Mouse (Mus musculus): ENCODE measurements around the gene Med13l. TPM values are rescaled to one million over a fixed set of nuclear protein-coding genes. Genes with fewer than 3 reads are reported as not detected.
A peak's percentile ranks its signal among the peaks of the same experiment; 100 is the strongest.

Gene Med13l
- total and polyA plus RNA-seq, 2 experiments: 4.2 to 5.0 TPM

GRCm38 (mm10) chr5:118655428-118655827, 94.9 kb downstream of the Med13l start:
- DNase-seq (ENCODE audit: extremely low read depth, low read depth, low spot score): no peak
- no peak overlapping the region for H3K27ac ChIP-seq (replicated peaks; ENCODE audit: insufficient read depth, low read depth, low read length)
- H3K79me2 ChIP-seq (ENCODE audit: control insufficient read depth, insufficient read depth, low read length): peaks cover 54% of the 10 kb centered on the region
- H3K9ac ChIP-seq (ENCODE audit: low read depth, low read length): no peak overlapping the region
- TF ChIP-seq POLR2A (IDR thresholded peaks at IDR 0.05; ENCODE audit: extremely low read depth, insufficient read depth, low read length) (no peak), CTCF (IDR thresholded peaks at IDR 0.05; ENCODE audit: low read depth, low read length) (no peak)
- H3K27me3 ChIP-seq (ENCODE audit: control insufficient read depth, insufficient read depth, low read length): no peaks in the 10 kb centered on the region
- H3K4me1 ChIP-seq (ENCODE audit: control insufficient read depth, insufficient read depth, low read length): peaks cover 7% of the 10 kb centered on the region; the same call in 1 of the 2 replicates
- WGBS: 74% methylated on average over 7 of the region's 7 CpGs
- no peak overlapping the region for H3K4me3 ChIP-seq (ENCODE audit: insufficient read depth, low read depth, low read length)
- no peaks in the 10 kb centered on the region for H3K36me3 ChIP-seq (ENCODE audit: control insufficient read depth, insufficient read depth, low read length)

GRCm38 (mm10) chr5:118655966-118656365, 95.5 kb downstream of the Med13l start:
- DNase-seq (ENCODE audit: extremely low read depth, low read depth, low spot score): no peak
- Histone ChIP-seq H3K79me2 (ENCODE audit: control insufficient read depth, insufficient read depth, low read length) (peaks cover 49% of the 10 kb centered on the region), H3K36me3 (ENCODE audit: control insufficient read depth, insufficient read depth, low read length) (no peaks in the 10 kb centered on the region), H3K27ac (replicated peaks; ENCODE audit: insufficient read depth, low read depth, low read length) (no peak overlapping the region), H3K4me3 (ENCODE audit: insufficient read depth, low read depth, low read length) (no peak overlapping the region), H3K27me3 (ENCODE audit: control insufficient read depth, insufficient read depth, low read length) (no peaks in the 10 kb centered on the region), H3K9ac (ENCODE audit: low read depth, low read length) (no peak overlapping the region), H3K4me1 (ENCODE audit: control insufficient read depth, insufficient read depth, low read length) (0 out of 2 replicates have a peak, but pooled peaks cover 5% of the 10 kb centered on the region)
- no peak for TF ChIP-seq CTCF (IDR thresholded peaks at IDR 0.05; ENCODE audit: low read depth, low read length)
- no peak for TF ChIP-seq POLR2A (IDR thresholded peaks at IDR 0.05; ENCODE audit: extremely low read depth, insufficient read depth, low read length)
- 79% methylated on average over 6 of the region's 6 CpGs for WGBS

- no peaks in the 10 kb centered on the region for H3K36me3 ChIP-seq (ENCODE audit: control insufficient read depth, insufficient read depth, low read length)
- TF ChIP-seq CTCF (IDR thresholded peaks at IDR 0.05; ENCODE audit: low read depth, low read length): no peak
- no peak for TF ChIP-seq POLR2A (IDR thresholded peaks at IDR 0.05; ENCODE audit: extremely low read depth, insufficient read depth, low read length)
- no peaks in the 10 kb centered on the region for H3K27me3 ChIP-seq (ENCODE audit: control insufficient read depth, insufficient read depth, low read length)
- WGBS: 89% methylated on average over 7 of the region's 7 CpGs
- no peak overlapping the region for H3K9ac ChIP-seq (ENCODE audit: low read depth, low read length)
- DNase-seq (ENCODE audit: extremely low read depth, low read depth, low spot score): no peak
- no peak overlapping the region for H3K27ac ChIP-seq (replicated peaks; ENCODE audit: insufficient read depth, low read depth, low read length)
- H3K4me3 ChIP-seq (ENCODE audit: insufficient read depth, low read depth, low read length): no peak overlapping the region
- H3K4me1 ChIP-seq (ENCODE audit: control insufficient read depth, insufficient read depth, low read length): no peaks in the 10 kb centered on the region
- peaks cover 38% of the 10 kb centered on the region for H3K79me2 ChIP-seq (ENCODE audit: control insufficient read depth, insufficient read depth, low read length)
Measured at GRCm38 (mm10) chr5:118658256-118658837, 97.9 kb downstream of the Med13l start.

GRCm38 (mm10) chr5:118659713-118660112, 99.2 kb downstream of the Med13l start:
- Histone ChIP-seq H3K27ac (replicated peaks; ENCODE audit: insufficient read depth, low read depth, low read length) (no peak overlapping the region), H3K4me3 (ENCODE audit: insufficient read depth, low read depth, low read length) (no peak overlapping the region), H3K9ac (ENCODE audit: low read depth, low read length) (no peak overlapping the region), H3K4me1 (ENCODE audit: control insufficient read depth, insufficient read depth, low read length) (peaks cover 5% of the 10 kb centered on the region), H3K36me3 (ENCODE audit: control insufficient read depth, insufficient read depth, low read length) (no peaks in the 10 kb centered on the region), H3K27me3 (ENCODE audit: control insufficient read depth, insufficient read depth, low read length) (no peaks in the 10 kb centered on the region), H3K79me2 (ENCODE audit: control insufficient read depth, insufficient read depth, low read length) (peaks cover 28% of the 10 kb centered on the region)
- TF ChIP-seq POLR2A (IDR thresholded peaks at IDR 0.05; ENCODE audit: extremely low read depth, insufficient read depth, low read length) (no peak), CTCF (IDR thresholded peaks at IDR 0.05; ENCODE audit: low read depth, low read length) (no peak)
- no peak for DNase-seq (ENCODE audit: extremely low read depth, low read depth, low spot score)
- 85% methylated on average over 2 of the region's 2 CpGs for WGBS

GRCm38 (mm10) chr5:118661751-118662150, 101.3 kb downstream of the Med13l start:
- H3K4me3 ChIP-seq (ENCODE audit: insufficient read depth, low read depth, low read length): no peak overlapping the region
- WGBS: 90% methylated on average over 5 of the region's 5 CpGs
- H3K9ac ChIP-seq (ENCODE audit: low read depth, low read length): no peak overlapping the region
- no peaks in the 10 kb centered on the region for H3K36me3 ChIP-seq (ENCODE audit: control insufficient read depth, insufficient read depth, low read length)
- no peak for DNase-seq (ENCODE audit: extremely low read depth, low read depth, low spot score)
- no peak for TF ChIP-seq CTCF (IDR thresholded peaks at IDR 0.05; ENCODE audit: low read depth, low read length)
- no peak overlapping the region for H3K27ac ChIP-seq (replicated peaks; ENCODE audit: insufficient read depth, low read depth, low read length)
- H3K79me2 ChIP-seq (ENCODE audit: control insufficient read depth, insufficient read depth, low read length): peaks cover 30% of the 10 kb centered on the region
- H3K27me3 ChIP-seq (ENCODE audit: control insufficient read depth, insufficient read depth, low read length): no peaks in the 10 kb centered on the region
- H3K4me1 ChIP-seq (ENCODE audit: control insufficient read depth, insufficient read depth, low read length): peaks cover 5% of the 10 kb centered on the region

GRCm38 (mm10) chr5:118663999-118664398, 103.5 kb downstream of the Med13l start:
- peak; percentile 94 for DNase-seq (ENCODE audit: extremely low read depth, low read depth, low spot score)
- H3K9ac ChIP-seq (ENCODE audit: low read depth, low read length): no peak overlapping the region
- TF ChIP-seq CTCF (IDR thresholded peaks at IDR 0.05; ENCODE audit: low read depth, low read length) (no peak), POLR2A (IDR thresholded peaks at IDR 0.05; ENCODE audit: extremely low read depth, insufficient read depth, low read length) (no peak)
- H3K36me3 ChIP-seq (ENCODE audit: control insufficient read depth, insufficient read depth, low read length): no peaks in the 10 kb centered on the region
- H3K27me3 ChIP-seq (ENCODE audit: control insufficient read depth, insufficient read depth, low read length): no peaks in the 10 kb centered on the region
- peaks cover 5% of the 10 kb centered on the region for H3K4me1 ChIP-seq (ENCODE audit: control insufficient read depth, insufficient read depth, low read length)
- no peak overlapping the region for H3K4me3 ChIP-seq (ENCODE audit: insufficient read depth, low read depth, low read length)
- H3K79me2 ChIP-seq (ENCODE audit: control insufficient read depth, insufficient read depth, low read length): peaks cover 21% of the 10 kb centered on the region; the same call in 1 of the 2 replicates
- H3K27ac ChIP-seq (replicated peaks; ENCODE audit: insufficient read depth, low read depth, low read length): peak overlapping the region; percentile 14; the same call in 1 of the 2 replicates
- WGBS: 35% methylated on average over 6 of the region's 6 CpGs

Data from liver, adult 2 months (tissue).